Mouse (Mus musculus): ENCODE measurements at regions not wholly inside any gene's neighbourhood (a gene's known extent, or its start where the extent isn't known, plus 50 kb on each side); places are given as distances from the start of the nearest gene placed in this dataset.
A peak's percentile ranks its signal among the peaks of the same experiment; 100 is the strongest.
"Not testable (repeated sequence)": the region's sequence is repeated elsewhere in the genome, so short reads cannot be mapped to it uniquely, and the experiment has no call there.

DNA sequence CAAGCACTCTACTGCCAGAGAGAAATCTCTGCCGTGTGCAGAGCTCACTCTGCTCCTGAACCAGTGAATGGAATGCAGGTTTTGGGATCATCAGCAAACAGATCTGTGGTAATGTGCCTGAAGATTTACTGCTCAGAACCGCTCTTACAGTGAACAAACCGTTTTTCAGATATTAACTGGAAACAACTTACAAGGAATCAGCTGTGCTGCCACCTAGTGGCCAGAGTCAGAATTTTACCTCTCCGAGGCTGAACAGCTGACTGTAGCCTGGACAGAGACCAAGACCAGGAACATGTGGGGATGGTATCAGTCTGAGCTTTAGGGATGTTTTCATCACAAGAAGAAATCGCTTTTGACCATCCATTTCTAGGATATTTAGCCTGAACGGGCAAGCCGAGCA lies 65.3 kb downstream of the Gm15023 start:
- not testable (repeated sequence) for H3K9me3 ChIP-seq; DNase-seq (ENCODE audit: extremely low spot score, low spot score); H3K4me3 ChIP-seq; H3K27ac ChIP-seq; H3K4me1 ChIP-seq; H3K27me3 ChIP-seq (ENCODE audit: poor library complexity, severe bottlenecking); H3K36me3 ChIP-seq (replicated peaks)
- WGBS, result 42% methylated on average over 7 of the region's 7 CpGs

GRCm38 (mm10) chrX:135110866-135111265 lies 66.6 kb downstream of the Gm15023 start:
- not testable (repeated sequence) for H3K27me3 ChIP-seq (ENCODE audit: poor library complexity, severe bottlenecking); H3K4me1 ChIP-seq; H3K27ac ChIP-seq; H3K4me3 ChIP-seq; H3K9me3 ChIP-seq; H3K36me3 ChIP-seq (replicated peaks)
- 30% methylated on average over 4 of the region's 4 CpGs for WGBS
- peak; percentile 53 for DNase-seq (ENCODE audit: extremely low spot score, low spot score)

GRCm38 (mm10) chrX:135101594-135101993 lies 75.8 kb downstream of the Gm15023 start:
- WGBS, result 68% methylated on average over 3 of the region's 3 CpGs
- Histone ChIP-seq H3K27ac (no peak overlapping the region), H3K9me3 (no peaks in the 10 kb centered on the region), H3K27me3 (ENCODE audit: poor library complexity, severe bottlenecking) (peaks cover 61% of the 10 kb centered on the region), H3K36me3 (replicated peaks) (no peaks in the 10 kb centered on the region), H3K4me3 (no peak overlapping the region), H3K4me1 (no peaks in the 10 kb centered on the region)
- no peak for DNase-seq (ENCODE audit: extremely low spot score, low spot score)

- no peak for DNase-seq (ENCODE audit: extremely low spot score, low spot score)
- Histone ChIP-seq H3K27me3 (ENCODE audit: poor library complexity, severe bottlenecking) (peaks cover 80% of the 10 kb centered on the region), H3K27ac (no peak overlapping the region), H3K4me3 (no peak overlapping the region), H3K9me3 (no peaks in the 10 kb centered on the region), H3K36me3 (replicated peaks) (no peaks in the 10 kb centered on the region), H3K4me1 (no peaks in the 10 kb centered on the region)
Observed at GRCm38 (mm10) chrX:135098101-135098500, 79.3 kb downstream of the Gm15023 start.

DNA sequence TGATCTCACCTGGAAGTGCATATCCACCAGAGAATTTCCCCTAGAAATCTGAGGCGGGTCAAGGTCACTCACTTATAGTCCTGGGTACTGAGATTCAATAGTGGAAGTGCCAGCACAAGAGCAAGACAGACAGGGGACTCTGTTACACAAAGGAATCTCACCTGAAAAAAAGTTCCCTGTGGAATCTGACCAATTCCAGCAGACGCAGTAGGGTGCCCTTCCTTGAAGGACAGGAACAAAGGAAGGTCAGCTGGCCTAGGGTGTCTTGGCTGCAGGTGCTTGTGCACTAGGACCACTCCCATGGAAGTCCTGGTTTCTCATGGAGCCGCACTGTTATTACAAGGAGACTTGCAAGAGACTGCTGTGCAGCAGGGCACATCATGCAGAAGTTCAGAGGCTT lies 81.2 kb downstream of the Gm15023 start:
- H3K4me1 ChIP-seq, result no peaks in the 10 kb centered on the region
- H3K4me3 ChIP-seq, result no peak overlapping the region
- no peaks in the 10 kb centered on the region for H3K36me3 ChIP-seq (replicated peaks)
- no peak for DNase-seq (ENCODE audit: extremely low spot score, low spot score)
- H3K9me3 ChIP-seq, result no peaks in the 10 kb centered on the region
- H3K27me3 ChIP-seq (ENCODE audit: poor library complexity, severe bottlenecking), result peaks cover 75% of the 10 kb centered on the region
- H3K27ac ChIP-seq, result no peak overlapping the region
- 64% methylated on average over 3 of the region's 3 CpGs for WGBS

DNA sequence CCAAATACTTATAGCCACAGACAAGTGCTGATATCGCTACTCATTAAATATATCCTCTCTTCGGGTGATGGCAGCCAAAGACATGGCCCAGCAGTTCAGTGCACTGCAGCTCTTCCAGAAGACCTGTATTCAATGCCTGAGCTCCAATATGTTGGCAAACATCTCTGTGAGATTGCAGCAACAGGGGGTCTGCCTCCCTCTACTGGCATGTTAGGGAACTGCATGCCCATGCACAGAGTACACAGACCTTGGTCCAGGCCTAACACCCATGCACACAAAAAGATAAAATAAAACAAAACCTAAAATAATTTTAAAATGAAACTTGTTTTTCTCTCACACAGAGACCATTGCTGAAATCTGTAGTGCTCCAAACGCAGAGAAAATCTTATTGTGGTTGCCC lies 82.1 kb upstream of the Zmat1 start:
- H3K36me3 ChIP-seq (replicated peaks); H3K4me3 ChIP-seq; H3K9me3 ChIP-seq; H3K27ac ChIP-seq; H3K4me1 ChIP-seq: not testable (repeated sequence)
- H3K27me3 ChIP-seq (ENCODE audit: poor library complexity, severe bottlenecking), result peaks cover 55% of the 10 kb centered on the region
- DNase-seq (ENCODE audit: extremely low spot score, low spot score), result peak; percentile 38
- 24% methylated on average over 3 of the region's 3 CpGs for WGBS

- peaks cover 57% of the 10 kb centered on the region for H3K27me3 ChIP-seq (ENCODE audit: poor library complexity, severe bottlenecking)
- H3K4me3 ChIP-seq; H3K4me1 ChIP-seq; H3K9me3 ChIP-seq; H3K36me3 ChIP-seq (replicated peaks); H3K27ac ChIP-seq: not testable (repeated sequence)
- 25% methylated on average over 7 of the region's 7 CpGs for WGBS
- DNase-seq (ENCODE audit: extremely low spot score, low spot score), result peak; percentile 17
Observed at GRCm38 (mm10) chrX:135087068-135087579, 78.1 kb upstream of the Zmat1 start.

GRCm38 (mm10) chrX:135086564-135086963 lies 77.6 kb upstream of the Zmat1 start:
- not testable (repeated sequence) for H3K36me3 ChIP-seq (replicated peaks); H3K27ac ChIP-seq; H3K4me1 ChIP-seq; DNase-seq (ENCODE audit: extremely low spot score, low spot score); H3K4me3 ChIP-seq; H3K9me3 ChIP-seq
- peaks cover 62% of the 10 kb centered on the region for H3K27me3 ChIP-seq (ENCODE audit: poor library complexity, severe bottlenecking)
- 34% methylated on average over 8 of the region's 9 CpGs for WGBS

- not testable (repeated sequence) for H3K4me1 ChIP-seq; H3K9me3 ChIP-seq; H3K27ac ChIP-seq; H3K4me3 ChIP-seq; DNase-seq (ENCODE audit: extremely low spot score, low spot score); H3K36me3 ChIP-seq (replicated peaks)
- 83% methylated on average over 14 of the region's 14 CpGs for WGBS
- peaks cover 68% of the 10 kb centered on the region for H3K27me3 ChIP-seq (ENCODE audit: poor library complexity, severe bottlenecking)
Observed at GRCm38 (mm10) chrX:135085770-135086553, 77.0 kb upstream of the Zmat1 start.

GRCm38 (mm10) chrX:135080380-135081158 lies 71.6 kb upstream of the Zmat1 start:
- 80% methylated on average over 2 of the region's 2 CpGs for WGBS
- DNase-seq (ENCODE audit: extremely low spot score, low spot score), result no peak
- H3K27me3 ChIP-seq (ENCODE audit: poor library complexity, severe bottlenecking), result peaks cover 100% of the 10 kb centered on the region
- no peaks in the 10 kb centered on the region for H3K36me3 ChIP-seq (replicated peaks)
- no peaks in the 10 kb centered on the region for H3K9me3 ChIP-seq
- H3K27ac ChIP-seq, result no peak overlapping the region
- H3K4me1 ChIP-seq, result no peaks in the 10 kb centered on the region
- no peak overlapping the region for H3K4me3 ChIP-seq

DNA sequence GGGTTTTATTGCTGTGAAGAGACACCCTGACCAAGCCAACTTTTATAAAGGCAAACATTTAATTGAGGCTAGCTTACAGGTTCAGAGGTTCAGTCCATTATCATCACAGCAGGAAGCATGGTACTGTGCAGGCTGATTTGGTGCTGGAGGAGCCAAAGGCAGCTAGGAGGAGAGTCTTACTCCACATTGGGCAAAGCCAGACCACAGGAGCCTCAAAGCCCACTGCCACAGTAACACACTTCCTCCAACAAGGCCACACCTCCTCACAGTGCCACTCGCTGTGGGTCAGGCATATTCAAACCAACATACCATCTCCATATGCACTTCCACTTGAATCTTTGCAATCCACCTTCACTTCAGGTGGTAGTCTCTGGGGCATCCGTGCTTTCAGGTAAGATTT lies 70.4 kb upstream of the Zmat1 start:
- H3K36me3 ChIP-seq (replicated peaks), result no peaks in the 10 kb centered on the region
- WGBS, result 77% methylated on average over 2 of the region's 2 CpGs
- no peak overlapping the region for H3K27ac ChIP-seq
- H3K27me3 ChIP-seq (ENCODE audit: poor library complexity, severe bottlenecking), result peaks cover 100% of the 10 kb centered on the region
- DNase-seq (ENCODE audit: extremely low spot score, low spot score), result no peak
- no peaks in the 10 kb centered on the region for H3K4me1 ChIP-seq
- H3K9me3 ChIP-seq, result no peaks in the 10 kb centered on the region
- H3K4me3 ChIP-seq, result no peak overlapping the region

DNA sequence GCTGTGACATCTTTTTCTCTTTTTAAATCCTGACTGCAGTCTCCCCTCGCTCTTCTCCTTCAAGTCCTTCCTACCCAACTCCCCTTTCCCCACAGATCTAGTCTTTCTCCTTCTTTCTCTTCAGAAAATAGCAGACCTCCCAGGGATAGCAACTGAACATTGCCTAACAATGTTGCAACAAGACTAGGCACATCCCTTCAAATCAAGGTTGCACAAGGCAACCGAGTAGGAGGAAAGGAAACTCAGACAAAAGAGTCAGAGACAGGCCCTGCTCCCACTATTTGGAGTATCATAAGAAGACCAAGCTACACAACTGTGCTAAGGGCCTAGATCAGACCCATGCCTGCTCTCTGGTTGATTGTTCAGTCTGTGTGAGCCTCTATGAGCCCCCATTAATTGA lies 66.9 kb upstream of the Zmat1 start:
- H3K9me3 ChIP-seq, result no peaks in the 10 kb centered on the region
- H3K36me3 ChIP-seq (replicated peaks), result no peaks in the 10 kb centered on the region
- DNase-seq (ENCODE audit: extremely low spot score, low spot score), result no peak
- H3K4me3 ChIP-seq, result no peak overlapping the region
- H3K27me3 ChIP-seq (ENCODE audit: poor library complexity, severe bottlenecking), result peaks cover 99% of the 10 kb centered on the region
- no peaks in the 10 kb centered on the region for H3K4me1 ChIP-seq
- WGBS, result 83% methylated on average over 2 of the region's 2 CpGs
- H3K27ac ChIP-seq, result no peak overlapping the region

DNA sequence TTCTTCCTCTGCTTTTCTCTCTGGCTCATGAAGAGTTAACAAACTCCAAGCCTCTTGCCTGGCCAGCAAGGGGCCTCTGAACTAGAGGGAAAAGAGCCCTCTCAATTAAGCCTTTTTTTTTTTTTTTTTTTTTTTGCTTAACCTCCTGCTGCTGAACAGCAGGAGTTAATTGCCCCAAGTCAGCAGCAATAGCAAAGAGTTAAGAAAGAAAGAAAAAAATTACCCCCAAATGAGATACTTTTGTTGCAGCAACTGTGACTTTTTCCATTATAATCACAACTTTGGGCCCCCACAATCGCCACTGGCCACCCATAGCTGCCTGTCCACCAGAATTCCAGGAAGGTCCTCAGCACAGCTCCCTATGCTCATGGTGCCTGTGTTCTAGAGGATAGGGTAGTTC lies 60.4 kb upstream of the Zmat1 start:
- no peak for DNase-seq (ENCODE audit: extremely low spot score, low spot score)
- H3K4me1 ChIP-seq, result 0 out of 2 replicates have a peak, but pooled peaks cover 3% of the 10 kb centered on the region
- H3K27ac ChIP-seq, result no peak overlapping the region
- H3K9me3 ChIP-seq, result no peaks in the 10 kb centered on the region
- H3K27me3 ChIP-seq (ENCODE audit: poor library complexity, severe bottlenecking), result peaks cover 92% of the 10 kb centered on the region
- 8% methylated on average over 1 of the region's 1 CpGs for whole genome bisulfite sequencing
- H3K4me3 ChIP-seq, result no peak overlapping the region
- H3K36me3 ChIP-seq (replicated peaks), result no peaks in the 10 kb centered on the region

Measured in forebrain, embryonic 10.5 days (tissue).